Mouse (Mus musculus) neural tube, postnatal 0 days (tissue): ENCODE results near the gene Ptchd1. TPM values are rescaled to one million over a fixed set of nuclear protein-coding genes. Genes with fewer than 3 reads are reported as not detected.

Experiments used
- polyA plus RNA-seq: library from polyadenylated mRNA; unstranded; fragments of >200 nt; fragmentation: Nextera tagmentation; extraction: Ambion mirVana; gene quantifications from 2 replicates; pipeline ENCODE4 v1.2.1, GENCODE M21; 2015

Ptchd1 gene
- polyA plus RNA-seq = 14.8 and 15.7 TPM in 2 replicates

GRCm38 (mm10) chrX:155623701-155624281 lies at the start of gene Ptchd1:
Ptchd1 (minus strand) TSS chrX:155623814.

GRCm38 (mm10) chrX:155624341-155624841 lies 777 bp upstream of the Ptchd1 start, which contains the start of gene Gm15155:
Gm15155 (plus strand) TSS chrX:155624741.

Other genes with a start within 250 kb of the Ptchd1 start
- gene Gm15155, start 927 bp upstream of the Ptchd1 start, polyA plus RNA-seq = 0.53 TPM in 1 of 2 replicates, not detected in the other